Mouse (Mus musculus) heart, embryonic 13.5 days (tissue): ENCODE measurements around the gene Haus4. TPM values are rescaled to one million over a fixed set of nuclear protein-coding genes. Genes with fewer than 3 reads are reported as not detected.

Source experiments
- ATAC-seq: fragments of 200-750 bp; cut with Nextera tagmentation; 2 replicates; pipeline ENCODE4 v1.8.0; 2017; ENCODE audit warnings: moderate TSS enrichment; ENCODE audit not compliant: insufficient number of reproducible peaks, low FRiP score, low TSS enrichment; ENCODE audit errors: extremely low read depth
- H3K27ac ChIP-seq: fragments of 300-500 bp; sonication (generic); replicated peaks from 2 replicates; pipeline ENCODE4 v1.5.1; 2015; ENCODE audit warnings: moderate library complexity, mild to moderate bottlenecking, inconsistent platforms
- H3K27me3 ChIP-seq: fragments of 300-500 bp; sonication (generic); replicated peaks from 2 replicates; pipeline ENCODE4 v1.6.1; 2015; ENCODE audit warnings: mild to moderate bottlenecking, inconsistent platforms
- H3K36me3 ChIP-seq: fragments of 300-500 bp; sonication (generic); 2 replicates; pipeline ENCODE4 v1.6.1; 2015; ENCODE audit warnings: mild to moderate bottlenecking, inconsistent platforms
- H3K4me1 ChIP-seq: fragments of 300-500 bp; sonication (generic); 2 replicates; pipeline ENCODE4 v1.6.1; 2015; ENCODE audit warnings: inconsistent platforms
- H3K4me2 ChIP-seq: fragments of 300-500 bp; sonication (generic); 2 replicates; pipeline ENCODE4 v1.6.1; 2015; ENCODE audit warnings: inconsistent platforms, mild to moderate bottlenecking, moderate library complexity
- H3K4me3 ChIP-seq: fragments of 300-500 bp; sonication (generic); 2 replicates; pipeline ENCODE4 v1.5.1; 2015; ENCODE audit warnings: moderate library complexity, mild to moderate bottlenecking, inconsistent platforms
- H3K9ac ChIP-seq: fragments of 300-500 bp; sonication (generic); 2 replicates; pipeline ENCODE4 v1.6.1; 2015; ENCODE audit warnings: inconsistent platforms, mild to moderate bottlenecking, moderate library complexity
- H3K9me3 ChIP-seq: fragments of 300-500 bp; sonication (generic); 2 replicates; pipeline ENCODE4 v1.6.1; 2016; ENCODE audit warnings: inconsistent platforms
- WGBS: fragments of 180-500 bp; shearing (Covaris S2); methylation state at CpG from one replicate; pipeline ENCODE4 v1.1.7; 2015; ENCODE audit warnings: mixed read lengths; 5-methylcytosine and 5-hydroxymethylcytosine counted together
- polyA plus RNA-seq: library from polyadenylated mRNA; unstranded; fragments of >200 nt; fragmentation: Nextera tagmentation; extraction: Ambion mirVana; gene quantifications from 2 replicates; pipeline ENCODE4 v1.2.1, GENCODE M21; 2015

The Haus4 gene
- polyA plus RNA-seq, 1 experiment from 2014 or later, result 43.5 TPM

- WGBS, result 19% methylated on average over 5 of the region's 5 CpGs
- no peaks in the 10 kb centered on the region for H3K27me3 ChIP-seq
- H3K36me3 ChIP-seq, result no peaks in the 10 kb centered on the region
- peak overlapping the region; percentile 82 for H3K4me2 ChIP-seq
- no peak overlapping the region for H3K27ac ChIP-seq
- H3K4me1 ChIP-seq, result peaks cover 19% of the 10 kb centered on the region
- peak overlapping the region; percentile 53; the same call in 1 of the 2 replicates for H3K4me3 ChIP-seq
- peak overlapping the region; percentile 80; the same call in 1 of the 2 replicates for H3K9ac ChIP-seq
- no peak for ATAC-seq
- H3K9me3 ChIP-seq, result no peaks in the 10 kb centered on the region
Measured at GRCm38 (mm10) chr14:54528007-54528393, 26.4 kb downstream of the Haus4 start.

GRCm38 (mm10) chr14:54527227-54528006, 27.0 kb downstream of the Haus4 start:
- H3K4me2 ChIP-seq, result peak overlapping the region; percentile 82
- H3K36me3 ChIP-seq, result no peaks in the 10 kb centered on the region
- H3K27ac ChIP-seq, result no peak overlapping the region; the same call in 1 of the 2 replicates
- no peaks in the 10 kb centered on the region for H3K9me3 ChIP-seq
- H3K4me3 ChIP-seq, result peak overlapping the region; percentile 53
- H3K27me3 ChIP-seq, result no peaks in the 10 kb centered on the region
- H3K9ac ChIP-seq, result peak overlapping the region; percentile 80
- under 1% methylated on average over 18 of the region's 18 CpGs for whole genome bisulfite sequencing
- H3K4me1 ChIP-seq, result peaks cover 19% of the 10 kb centered on the region
- ATAC-seq, result no peak

GRCm38 (mm10) chr14:54523600-54523999, 30.8 kb downstream of the Haus4 start:
- H3K27me3 ChIP-seq, result no peaks in the 10 kb centered on the region
- no peak overlapping the region for H3K27ac ChIP-seq
- H3K4me2 ChIP-seq, result no peak overlapping the region
- no peaks in the 10 kb centered on the region for H3K9me3 ChIP-seq
- no peak overlapping the region for H3K4me3 ChIP-seq
- peaks cover 17% of the 10 kb centered on the region for H3K4me1 ChIP-seq
- no peaks in the 10 kb centered on the region for H3K36me3 ChIP-seq
- ATAC-seq, result no peak
- 30% methylated on average over 6 of the region's 6 CpGs for WGBS
- no peak overlapping the region for H3K9ac ChIP-seq

- ATAC-seq, result no peak
- Histone ChIP-seq H3K4me3 (peak overlapping the region; percentile 76), H3K4me1 (peaks cover 23% of the 10 kb centered on the region), H3K27ac (peak overlapping the region; percentile 80), H3K9me3 (no peaks in the 10 kb centered on the region), H3K4me2 (peak overlapping the region; percentile 80), H3K9ac (peak overlapping the region; percentile 87), H3K36me3 (peaks cover 39% of the 10 kb centered on the region), H3K27me3 (no peaks in the 10 kb centered on the region)
- 4% methylated on average over 17 of the region's 17 CpGs for WGBS
Measured at GRCm38 (mm10) chr14:54516710-54517310, 37.6 kb downstream of the Haus4 start.

- Histone ChIP-seq H3K4me3 (no peak overlapping the region), H3K27ac (no peak overlapping the region), H3K27me3 (no peaks in the 10 kb centered on the region), H3K36me3 (peaks cover 90% of the 10 kb centered on the region), H3K9me3 (no peaks in the 10 kb centered on the region), H3K9ac (no peak overlapping the region), H3K4me2 (no peak overlapping the region), H3K4me1 (no peaks in the 10 kb centered on the region)
- 90% methylated on average over 9 of the region's 9 CpGs for WGBS
- no peak for ATAC-seq
Measured at GRCm38 (mm10) chr14:54509774-54510173, 44.6 kb downstream of the Haus4 start.

- no peak for ATAC-seq
- Histone ChIP-seq H3K4me2 (no peak overlapping the region), H3K9ac (no peak overlapping the region), H3K27ac (no peak overlapping the region), H3K4me3 (no peak overlapping the region), H3K4me1 (no peaks in the 10 kb centered on the region), H3K36me3 (peaks cover 23% of the 10 kb centered on the region), H3K9me3 (no peaks in the 10 kb centered on the region), H3K27me3 (no peaks in the 10 kb centered on the region)
- 61% methylated on average over 2 of the region's 2 CpGs for WGBS
Measured at GRCm38 (mm10) chr14:54503092-54503491, 51.3 kb downstream of the Haus4 start.

- WGBS, result 37% methylated on average over 2 of the region's 2 CpGs
- H3K9me3 ChIP-seq, result no peaks in the 10 kb centered on the region
- ATAC-seq, result no peak
Measured at GRCm38 (mm10) chr14:54501365-54501764, 53.1 kb downstream of the Haus4 start.

GRCm38 (mm10) chr14:54499330-54499729, 55.1 kb downstream of the Haus4 start:
- H3K9ac ChIP-seq, result no peak overlapping the region
- H3K27me3 ChIP-seq, result no peaks in the 10 kb centered on the region
- H3K27ac ChIP-seq, result no peak overlapping the region
- H3K9me3 ChIP-seq, result no peaks in the 10 kb centered on the region
- no peak overlapping the region for H3K4me3 ChIP-seq
- H3K4me1 ChIP-seq, result no peaks in the 10 kb centered on the region
- 65% methylated on average over 2 of the region's 2 CpGs for WGBS
- no peak overlapping the region for H3K4me2 ChIP-seq
- no peaks in the 10 kb centered on the region for H3K36me3 ChIP-seq
- no peak for ATAC-seq

More at GRCm38 (mm10) chr14:54501365-54501764, 53.1 kb downstream of the Haus4 start:
- H3K4me2 ChIP-seq, result no peak overlapping the region
- no peak overlapping the region for H3K9ac ChIP-seq
- H3K4me1 ChIP-seq, result no peaks in the 10 kb centered on the region
- H3K4me3 ChIP-seq, result no peak overlapping the region
- H3K36me3 ChIP-seq, result peaks cover 6% of the 10 kb centered on the region; the same call in 1 of the 2 replicates
- no peak overlapping the region for H3K27ac ChIP-seq
- H3K27me3 ChIP-seq, result no peaks in the 10 kb centered on the region

- Histone ChIP-seq H3K4me2 (no peak overlapping the region), H3K9me3 (no peaks in the 10 kb centered on the region), H3K4me1 (peaks cover 3% of the 10 kb centered on the region; the same call in 1 of the 2 replicates), H3K36me3 (no peaks in the 10 kb centered on the region), H3K27ac (no peak overlapping the region), H3K9ac (no peak overlapping the region), H3K4me3 (no peak overlapping the region), H3K27me3 (no peaks in the 10 kb centered on the region)
- ATAC-seq, result no peak
- 75% methylated on average over 14 of the region's 14 CpGs for WGBS
Measured at GRCm38 (mm10) chr14:54496706-54497105, 57.7 kb downstream of the Haus4 start.

GRCm38 (mm10) chr14:54494234-54494633, 60.2 kb downstream of the Haus4 start:
- no peak overlapping the region for H3K9ac ChIP-seq
- H3K9me3 ChIP-seq, result no peaks in the 10 kb centered on the region
- H3K36me3 ChIP-seq, result no peaks in the 10 kb centered on the region

GRCm38 (mm10) chr14:54493236-54493635, 61.2 kb downstream of the Haus4 start:
- Histone ChIP-seq H3K4me1 (peaks cover 3% of the 10 kb centered on the region; the same call in 1 of the 2 replicates), H3K4me3 (no peak overlapping the region), H3K36me3 (no peaks in the 10 kb centered on the region), H3K9ac (no peak overlapping the region), H3K4me2 (no peak overlapping the region), H3K27ac (no peak overlapping the region), H3K27me3 (no peaks in the 10 kb centered on the region), H3K9me3 (no peaks in the 10 kb centered on the region)
- WGBS, result 71% methylated on average over 5 of the region's 5 CpGs
- no peak for ATAC-seq

More at GRCm38 (mm10) chr14:54494234-54494633, 60.2 kb downstream of the Haus4 start:
- Histone ChIP-seq H3K27me3 (no peaks in the 10 kb centered on the region), H3K4me2 (no peak overlapping the region), H3K4me1 (peaks cover 3% of the 10 kb centered on the region; the same call in 1 of the 2 replicates), H3K27ac (no peak overlapping the region), H3K4me3 (no peak overlapping the region)
- ATAC-seq, result no peak
- under 1% methylated on average over 3 of the region's 3 CpGs for WGBS
